Mouse (Mus musculus) v-Abl transformed pro-B cells (cell line): ENCODE data around the gene Ctu1.
"Not testable (repeated sequence)": the region's sequence is repeated elsewhere in the genome, so short reads cannot be mapped to it uniquely, and the experiment has no call there.

ENCODE experiments used
- in situ Hi-C, 2 experiments: fragments of 400-800 bp; cut with MboI; formaldehyde crosslinking; loops; one replicate each; pipeline ENCODE4 v1.15.1; 2025; ENCODE audit not compliant: unreplicated experiment in 2 of 2

Gene Ctu1

GRCm38 (mm10) chr7:43671809-43672580 is at the start of gene Ctu1:
Ctu1 (plus strand) TSS chr7:43672016.
- in situ Hi-C loops = loop anchor here (5.0 to 10.0 kb wide), 8 partner anchors 90 to 1177 kb away; partner anchors contain the start of gene Zfp715 (in 1 of the 2)

GRCm38 (mm10) chr7:43622927-43623326 is 48.9 kb upstream of the Ctu1 start:
- in situ Hi-C loops = no loop called here

- in situ Hi-C loops = no loop called here
These were observed 48.0 kb upstream of the Ctu1 start for GRCm38 (mm10) chr7:43623819-43624218.

- in situ Hi-C loops = no loop called here
These were observed 46.8 kb upstream of the Ctu1 start for GRCm38 (mm10) chr7:43625065-43625464.

- in situ Hi-C loops = no loop called here
These were observed 45.9 kb upstream of the Ctu1 start for GRCm38 (mm10) chr7:43625794-43626422.

- in situ Hi-C loops = no loop called here
These were observed 37.9 kb upstream of the Ctu1 start for GRCm38 (mm10) chr7:43633940-43634339.

- in situ Hi-C loops = no loop called here
These were observed 37.3 kb upstream of the Ctu1 start, which contains the start of gene Ceacam18 for GRCm38 (mm10) chr7:43634500-43634899. Ceacam18 (plus strand) TSS chr7:43634707.

GRCm38 (mm10) chr7:43636194-43636593 is 35.6 kb upstream of the Ctu1 start:
- in situ Hi-C loops = loop anchor here in 1 of 2 experiments (5.0 kb wide), 1 partner anchor 51 kb away; no protein-coding TSS in a partner anchor

GRCm38 (mm10) chr7:43637118-43637517 is 34.7 kb upstream of the Ctu1 start:
- in situ Hi-C loops = loop anchor here in 1 of 2 experiments (5.0 kb wide), 1 partner anchor 50 kb away; no protein-coding TSS in a partner anchor

- in situ Hi-C loops = no loop called here
These were observed 29.2 kb upstream of the Ctu1 start for GRCm38 (mm10) chr7:43642587-43642986.

- in situ Hi-C loops = no loop called here
These were observed 28.7 kb upstream of the Ctu1 start for GRCm38 (mm10) chr7:43643046-43643652.

GRCm38 (mm10) chr7:43652683-43653082 is 19.1 kb upstream of the Ctu1 start:
- in situ Hi-C loops = no loop called here

- in situ Hi-C loops = no loop called here
These were observed 17.3 kb upstream of the Ctu1 start for GRCm38 (mm10) chr7:43654519-43654918.

GRCm38 (mm10) chr7:43656232-43656631 is 15.6 kb upstream of the Ctu1 start:
- in situ Hi-C loops = loop anchor here in 1 of 2 experiments (5.0 kb wide), 1 partner anchor 179 kb away; no protein-coding TSS in a partner anchor

- in situ Hi-C loops = loop anchor here in 1 of 2 experiments (5.0 kb wide), 1 partner anchor 378 kb away; no protein-coding TSS in a partner anchor
These were observed 11.8 kb upstream of the Ctu1 start, which contains the start of gene Siglece for GRCm38 (mm10) chr7:43660002-43660401. Siglece (minus strand) TSS chr7:43660161.

- in situ Hi-C loops = loop anchor here in 1 of 2 experiments (5.0 kb wide), 1 partner anchor 381 kb away; no protein-coding TSS in a partner anchor
These were observed 9.0 kb upstream of the Ctu1 start for GRCm38 (mm10) chr7:43662804-43663203.

- in situ Hi-C loops = not testable (repeated sequence)
These were observed 4.6 kb upstream of the Ctu1 start for GRCm38 (mm10) chr7:43667221-43667620.

GRCm38 (mm10) chr7:43668582-43668981 is 3.2 kb upstream of the Ctu1 start:
- in situ Hi-C loops = no loop called here

GRCm38 (mm10) chr7:43671064-43671808 is 580 bp upstream of the Ctu1 start:
- in situ Hi-C loops = loop anchor here (5.0 to 10.0 kb wide), 8 partner anchors 89 to 1176 kb away; partner anchors contain the start of gene Zfp715 (in 1 of the 2)
